Mouse (Mus musculus): ENCODE results near the gene Zfp704. TPM values are rescaled to one million over a fixed set of nuclear protein-coding genes. Genes with fewer than 3 reads are reported as not detected.
"Not testable (repeated sequence)": the region's sequence is repeated elsewhere in the genome, so short reads cannot be mapped to it uniquely, and the experiment has no call there.

The Zfp704 gene
- polyA plus RNA-seq, 1 experiment from 2014 or later = 12.0 TPM

GRCm38 (mm10) chr3:9572261-9572660, 37.6 kb downstream of the Zfp704 start:
- Histone ChIP-seq H3K4me1 (replicated peaks) (peaks cover 71% of the 10 kb centered on the region), H3K4me2 (no peak overlapping the region), H3K9me3 (no peaks in the 10 kb centered on the region), H3K36me3 (no peaks in the 10 kb centered on the region), H3K9ac (replicated peaks) (no peak overlapping the region), H3K27ac (no peak overlapping the region), H3K27me3 (no peaks in the 10 kb centered on the region), H3K4me3 (replicated peaks) (no peak overlapping the region)
- ATAC-seq (ENCODE audit: insufficient number of reproducible peaks, insufficient read depth, low FRiP score, low TSS enrichment, low read depth) = no peak
- WGBS = 82% methylated on average over 8 of the region's 8 CpGs

GRCm38 (mm10) chr3:9570782-9571181, 39.1 kb downstream of the Zfp704 start:
- Histone ChIP-seq H3K9ac (replicated peaks) (no peak overlapping the region), H3K4me2 (no peak overlapping the region), H3K36me3 (no peaks in the 10 kb centered on the region), H3K4me1 (replicated peaks) (peaks cover 66% of the 10 kb centered on the region), H3K27ac (no peak overlapping the region), H3K9me3 (no peaks in the 10 kb centered on the region), H3K4me3 (replicated peaks) (no peak overlapping the region), H3K27me3 (no peaks in the 10 kb centered on the region)
- ATAC-seq (ENCODE audit: insufficient number of reproducible peaks, insufficient read depth, low FRiP score, low TSS enrichment, low read depth) = no peak
- WGBS = 90% methylated on average over 4 of the region's 4 CpGs

GRCm38 (mm10) chr3:9569706-9570105, 40.2 kb downstream of the Zfp704 start:
- H3K4me1 ChIP-seq (replicated peaks) = peaks cover 55% of the 10 kb centered on the region
- WGBS = 81% methylated on average over 4 of the region's 4 CpGs
- not testable (repeated sequence) for H3K9me3 ChIP-seq; H3K4me2 ChIP-seq; H3K9ac ChIP-seq (replicated peaks); H3K27me3 ChIP-seq; H3K4me3 ChIP-seq (replicated peaks); H3K27ac ChIP-seq; H3K36me3 ChIP-seq; ATAC-seq (ENCODE audit: insufficient number of reproducible peaks, insufficient read depth, low FRiP score, low TSS enrichment, low read depth)

GRCm38 (mm10) chr3:9568565-9569228, 41.2 kb downstream of the Zfp704 start:
- no peak for ATAC-seq (ENCODE audit: insufficient number of reproducible peaks, insufficient read depth, low FRiP score, low TSS enrichment, low read depth)
- Histone ChIP-seq H3K27ac (peak overlapping the region; percentile 67; the same call in 1 of the 2 replicates), H3K4me3 (replicated peaks) (no peak overlapping the region), H3K36me3 (peaks cover 7% of the 10 kb centered on the region; the same call in 1 of the 2 replicates), H3K4me2 (peak overlapping the region; percentile 24; the same call in 1 of the 2 replicates), H3K4me1 (replicated peaks) (peaks cover 46% of the 10 kb centered on the region), H3K9ac (replicated peaks) (no peak overlapping the region), H3K27me3 (no peaks in the 10 kb centered on the region), H3K9me3 (no peaks in the 10 kb centered on the region)
- 50% methylated on average over 10 of the region's 10 CpGs for WGBS

GRCm38 (mm10) chr3:9567948-9568347, 41.9 kb downstream of the Zfp704 start:
- Histone ChIP-seq H3K9me3 (no peaks in the 10 kb centered on the region), H3K9ac (replicated peaks) (no peak overlapping the region), H3K4me2 (0 out of 2 replicates have a peak overlapping the region, but pooled peaks have one; percentile 24), H3K4me3 (replicated peaks) (no peak overlapping the region), H3K27me3 (no peaks in the 10 kb centered on the region), H3K36me3 (peaks cover 10% of the 10 kb centered on the region; the same call in 1 of the 2 replicates), H3K4me1 (replicated peaks) (peaks cover 39% of the 10 kb centered on the region), H3K27ac (peak overlapping the region; percentile 67; the same call in 1 of the 2 replicates)
- ATAC-seq (ENCODE audit: insufficient number of reproducible peaks, insufficient read depth, low FRiP score, low TSS enrichment, low read depth) = no peak
- 79% methylated on average over 8 of the region's 8 CpGs for WGBS

- H3K9me3 ChIP-seq = no peaks in the 10 kb centered on the region
- no peak overlapping the region for H3K4me3 ChIP-seq (replicated peaks)
- H3K9ac ChIP-seq (replicated peaks) = no peak overlapping the region
- 82% methylated on average over 3 of the region's 3 CpGs for WGBS
- no peak for ATAC-seq (ENCODE audit: insufficient number of reproducible peaks, insufficient read depth, low FRiP score, low TSS enrichment, low read depth)
- no peak overlapping the region for H3K4me2 ChIP-seq
- peaks cover 15% of the 10 kb centered on the region; the same call in 1 of the 2 replicates for H3K36me3 ChIP-seq
- peaks cover 31% of the 10 kb centered on the region for H3K4me1 ChIP-seq (replicated peaks)
- no peak overlapping the region for H3K27ac ChIP-seq
- no peaks in the 10 kb centered on the region for H3K27me3 ChIP-seq
Measured at GRCm38 (mm10) chr3:9566831-9567230, 43.1 kb downstream of the Zfp704 start.

GRCm38 (mm10) chr3:9563562-9563961, 46.3 kb downstream of the Zfp704 start:
- Histone ChIP-seq H3K4me2 (no peak overlapping the region), H3K9ac (replicated peaks) (no peak overlapping the region), H3K27me3 (no peaks in the 10 kb centered on the region), H3K36me3 (peaks cover 15% of the 10 kb centered on the region; the same call in 1 of the 2 replicates), H3K27ac (no peak overlapping the region), H3K9me3 (no peaks in the 10 kb centered on the region), H3K4me3 (replicated peaks) (no peak overlapping the region), H3K4me1 (replicated peaks) (peaks cover 23% of the 10 kb centered on the region)
- WGBS = 83% methylated on average over 7 of the region's 7 CpGs
- ATAC-seq (ENCODE audit: insufficient number of reproducible peaks, insufficient read depth, low FRiP score, low TSS enrichment, low read depth) = no peak

- H3K9me3 ChIP-seq = no peaks in the 10 kb centered on the region
- H3K27ac ChIP-seq = no peak overlapping the region
- 90% methylated on average over 11 of the region's 11 CpGs for WGBS
- no peaks in the 10 kb centered on the region for H3K27me3 ChIP-seq
- no peak overlapping the region for H3K9ac ChIP-seq (replicated peaks)
- ATAC-seq (ENCODE audit: insufficient number of reproducible peaks, insufficient read depth, low FRiP score, low TSS enrichment, low read depth) = no peak
- H3K4me3 ChIP-seq (replicated peaks) = no peak overlapping the region
- no peak overlapping the region for H3K4me2 ChIP-seq
- H3K36me3 ChIP-seq = peaks cover 15% of the 10 kb centered on the region; the same call in 1 of the 2 replicates
- H3K4me1 ChIP-seq (replicated peaks) = peaks cover 15% of the 10 kb centered on the region
Measured at GRCm38 (mm10) chr3:9562649-9563328, 47.1 kb downstream of the Zfp704 start.

GRCm38 (mm10) chr3:9557778-9558560, 51.9 kb downstream of the Zfp704 start:
- no peak for ATAC-seq (ENCODE audit: insufficient number of reproducible peaks, insufficient read depth, low FRiP score, low TSS enrichment, low read depth)
- Histone ChIP-seq H3K27ac (no peak overlapping the region), H3K9ac (replicated peaks) (no peak overlapping the region), H3K4me3 (replicated peaks) (no peak overlapping the region), H3K9me3 (no peaks in the 10 kb centered on the region), H3K36me3 (0 out of 2 replicates have a peak, but pooled peaks cover 5% of the 10 kb centered on the region), H3K4me2 (no peak overlapping the region), H3K27me3 (no peaks in the 10 kb centered on the region), H3K4me1 (replicated peaks) (no peaks in the 10 kb centered on the region; the same call in 1 of the 2 replicates)
- WGBS = 22% methylated on average over 6 of the region's 6 CpGs

GRCm38 (mm10) chr3:9556137-9556536, 53.7 kb downstream of the Zfp704 start:
- ATAC-seq (ENCODE audit: insufficient number of reproducible peaks, insufficient read depth, low FRiP score, low TSS enrichment, low read depth) = no peak
- H3K4me1 ChIP-seq (replicated peaks) = peaks cover 4% of the 10 kb centered on the region; the same call in 1 of the 2 replicates
- H3K9ac ChIP-seq (replicated peaks) = no peak overlapping the region
- no peaks in the 10 kb centered on the region for H3K27me3 ChIP-seq
- H3K9me3 ChIP-seq = no peaks in the 10 kb centered on the region
- no peaks in the 10 kb centered on the region for H3K36me3 ChIP-seq
- H3K4me3 ChIP-seq (replicated peaks) = no peak overlapping the region
- no peak overlapping the region for H3K27ac ChIP-seq
- 62% methylated on average over 5 of the region's 5 CpGs for WGBS
- H3K4me2 ChIP-seq = no peak overlapping the region

GRCm38 (mm10) chr3:9554916-9555315, 55.0 kb downstream of the Zfp704 start:
- no peaks in the 10 kb centered on the region for H3K27me3 ChIP-seq
- H3K27ac ChIP-seq = no peak overlapping the region
- no peak overlapping the region for H3K4me2 ChIP-seq
- H3K9ac ChIP-seq (replicated peaks) = no peak overlapping the region
- H3K36me3 ChIP-seq = no peaks in the 10 kb centered on the region
- no peak for ATAC-seq (ENCODE audit: insufficient number of reproducible peaks, insufficient read depth, low FRiP score, low TSS enrichment, low read depth)
- no peaks in the 10 kb centered on the region for H3K9me3 ChIP-seq
- 90% methylated on average over 6 of the region's 6 CpGs for WGBS
- H3K4me1 ChIP-seq (replicated peaks) = peaks cover 10% of the 10 kb centered on the region; the same call in 1 of the 2 replicates
- H3K4me3 ChIP-seq (replicated peaks) = no peak overlapping the region

All from limb, embryonic 12.5 days (tissue).